Mouse (Mus musculus): Measurements from ENCODE around the gene Mal. TPM values are rescaled to one million over a fixed set of nuclear protein-coding genes. Genes with fewer than 3 reads are reported as not detected.
A peak's percentile ranks its signal among the peaks of the same experiment; 100 is the strongest.

The Mal gene
- polyA plus RNA-seq, 1 experiment from 2014 or later, result 49.8 TPM

- Histone ChIP-seq H3K9ac (replicated peaks; ENCODE audit: low read depth) (no peak overlapping the region), H3K27me3 (replicated peaks; ENCODE audit: insufficient read depth, low read length) (no peaks in the 10 kb centered on the region), H3K4me3 (ENCODE audit: low read depth, low read length) (no peak overlapping the region), H3K36me3 (ENCODE audit: insufficient read depth, low read length) (no peaks in the 10 kb centered on the region), H3K27ac (ENCODE audit: low read length) (no peak overlapping the region), H3K4me1 (ENCODE audit: insufficient read depth, low read depth, low read length) (peaks cover 10% of the 10 kb centered on the region; the same call in 1 of the 2 replicates), H3K9me3 (ENCODE audit: low read length) (no peaks in the 10 kb centered on the region), H3K4me2 (replicated peaks; ENCODE audit: low read depth, low read length) (no peak overlapping the region)
- DNase-seq (ENCODE audit: low spot score) (no peak), ATAC-seq (no peak)
- 66% methylated on average over 15 of the region's 15 CpGs for WGBS
- no peak for TF ChIP-seq EP300 (IDR thresholded peaks at IDR 0.05)
- TF ChIP-seq CTCF (IDR thresholded peaks at IDR 0.05), result no peak
Measured at GRCm38 (mm10) chr2:127590204-127590603, 66.3 kb downstream of the Mal start.

- ATAC-seq (no peak), DNase-seq (ENCODE audit: low spot score) (no peak)
- TF ChIP-seq EP300 (IDR thresholded peaks at IDR 0.05) (no peak), CTCF (IDR thresholded peaks at IDR 0.05) (no peak)
- no peak overlapping the region for H3K27ac ChIP-seq (ENCODE audit: low read length)
- no peaks in the 10 kb centered on the region for H3K9me3 ChIP-seq (ENCODE audit: low read length)
- H3K4me2 ChIP-seq (replicated peaks; ENCODE audit: low read depth, low read length), result no peak overlapping the region
- no peaks in the 10 kb centered on the region for H3K27me3 ChIP-seq (replicated peaks; ENCODE audit: insufficient read depth, low read length)
- peaks cover 10% of the 10 kb centered on the region; the same call in 1 of the 2 replicates for H3K4me1 ChIP-seq (ENCODE audit: insufficient read depth, low read depth, low read length)
- H3K9ac ChIP-seq (replicated peaks; ENCODE audit: low read depth), result no peak overlapping the region
- H3K36me3 ChIP-seq (ENCODE audit: insufficient read depth, low read length), result no peaks in the 10 kb centered on the region
- WGBS, result 86% methylated on average over 9 of the region's 9 CpGs
- H3K4me3 ChIP-seq (ENCODE audit: low read depth, low read length), result no peak overlapping the region
Measured at GRCm38 (mm10) chr2:127588897-127589296, 67.6 kb downstream of the Mal start.

GRCm38 (mm10) chr2:127587514-127587844 is 69.0 kb downstream of the Mal start:
- DNase-seq (ENCODE audit: low spot score) (no peak), ATAC-seq (no peak; the same call in 1 of the 2 replicates)
- peak overlapping the region; percentile 94 for H3K9ac ChIP-seq (replicated peaks; ENCODE audit: low read depth)
- H3K27me3 ChIP-seq (replicated peaks; ENCODE audit: insufficient read depth, low read length), result no peaks in the 10 kb centered on the region
- H3K4me3 ChIP-seq (ENCODE audit: low read depth, low read length), result peak overlapping the region; percentile 94
- TF ChIP-seq EP300 (IDR thresholded peaks at IDR 0.05), result no peak
- no peak for TF ChIP-seq CTCF (IDR thresholded peaks at IDR 0.05)
- no peaks in the 10 kb centered on the region for H3K9me3 ChIP-seq (ENCODE audit: low read length)
- H3K4me2 ChIP-seq (replicated peaks; ENCODE audit: low read depth, low read length), result peak overlapping the region; percentile 67
- peaks cover 10% of the 10 kb centered on the region; the same call in 1 of the 2 replicates for H3K4me1 ChIP-seq (ENCODE audit: insufficient read depth, low read depth, low read length)
- WGBS, result under 1% methylated on average over 22 of the region's 22 CpGs
- no peaks in the 10 kb centered on the region for H3K36me3 ChIP-seq (ENCODE audit: insufficient read depth, low read length)
- peak overlapping the region; percentile 91 for H3K27ac ChIP-seq (ENCODE audit: low read length)

GRCm38 (mm10) chr2:127586694-127587513 is 69.6 kb downstream of the Mal start, which contains the start of the genes Zfp661 and Mrps5:
TSS of gene Zfp661 (minus strand) at chr2:127587094.
TSS of gene Mrps5 (plus strand) at chr2:127587222.
- Histone ChIP-seq H3K27me3 (replicated peaks; ENCODE audit: insufficient read depth, low read length) (no peaks in the 10 kb centered on the region), H3K36me3 (ENCODE audit: insufficient read depth, low read length) (no peaks in the 10 kb centered on the region), H3K4me1 (ENCODE audit: insufficient read depth, low read depth, low read length) (peaks cover 10% of the 10 kb centered on the region; the same call in 1 of the 2 replicates), H3K4me2 (replicated peaks; ENCODE audit: low read depth, low read length) (peak within 1 kb of the TSS; percentile 67), H3K9me3 (ENCODE audit: low read length) (no peaks in the 10 kb centered on the region), H3K27ac (ENCODE audit: low read length) (peak within 1 kb of the TSS; percentile 91), H3K4me3 (ENCODE audit: low read depth, low read length) (peak within 1 kb of the TSS; percentile 94), H3K9ac (replicated peaks; ENCODE audit: low read depth) (peak within 1 kb of the TSS; percentile 94)
- 4% methylated on average over 39 of the region's 39 CpGs for WGBS
- TF ChIP-seq CTCF (IDR thresholded peaks at IDR 0.05) (no peak), EP300 (IDR thresholded peaks at IDR 0.05) (peak; percentile 52; the same call in 1 of the 2 replicates)
- DNase-seq (ENCODE audit: low spot score), result peak; percentile 75
- peak; percentile 81 for ATAC-seq

- no peaks in the 10 kb centered on the region for H3K27me3 ChIP-seq (replicated peaks; ENCODE audit: insufficient read depth, low read length)
- WGBS, result under 1% methylated on average over 24 of the region's 24 CpGs
- H3K4me1 ChIP-seq (ENCODE audit: insufficient read depth, low read depth, low read length), result peaks cover 10% of the 10 kb centered on the region; the same call in 1 of the 2 replicates
- peak overlapping the region; percentile 53 for H3K4me3 ChIP-seq (ENCODE audit: low read depth, low read length)
- no peaks in the 10 kb centered on the region for H3K36me3 ChIP-seq (ENCODE audit: insufficient read depth, low read length)
- TF ChIP-seq EP300 (IDR thresholded peaks at IDR 0.05), result no peak
- TF ChIP-seq CTCF (IDR thresholded peaks at IDR 0.05), result peak; percentile 37
- DNase-seq (ENCODE audit: low spot score) (peak; percentile 97), ATAC-seq (peak; percentile 91)
- peak overlapping the region; percentile 76 for H3K4me2 ChIP-seq (replicated peaks; ENCODE audit: low read depth, low read length)
- H3K9me3 ChIP-seq (ENCODE audit: low read length), result no peaks in the 10 kb centered on the region
- H3K27ac ChIP-seq (ENCODE audit: low read length), result no peak overlapping the region
- peak overlapping the region; percentile 30 for H3K9ac ChIP-seq (replicated peaks; ENCODE audit: low read depth)
Measured at GRCm38 (mm10) chr2:127584436-127584858, 72.0 kb downstream of the Mal start.

Other genes with a start within 250 kb of the Mal start
- 0.21 and 0.23 TPM in 2 replicates for gene Gpat2, start 231.5 kb downstream of the Mal start, polyA plus RNA-seq (2015; fragmentation: Nextera tagmentation; extraction: Ambion mirVana)
- 17.0 and 20.0 TPM in 2 replicates for gene Fahd2a, start 212.1 kb downstream of the Mal start, polyA plus RNA-seq (2015; fragmentation: Nextera tagmentation; extraction: Ambion mirVana)
- 0.63 and 1.1 TPM in 2 replicates for gene Kcnip3, start 134.6 kb downstream of the Mal start, polyA plus RNA-seq (2015; fragmentation: Nextera tagmentation; extraction: Ambion mirVana)
- gene Prom2, start 115.2 kb downstream of the Mal start, polyA plus RNA-seq (2015; fragmentation: Nextera tagmentation; extraction: Ambion mirVana), result 0.40 and 0.53 TPM in 2 replicates
- 2.0 and 2.1 TPM in 2 replicates for gene Zfp661, start 69.6 kb downstream of the Mal start, polyA plus RNA-seq (2015; fragmentation: Nextera tagmentation; extraction: Ambion mirVana)
- 64.1 and 70.1 TPM in 2 replicates for gene Mrps5, start 69.5 kb downstream of the Mal start, polyA plus RNA-seq (2015; fragmentation: Nextera tagmentation; extraction: Ambion mirVana)
- 4.1 and 5.8 TPM in 2 replicates for gene Mall, start 73.2 kb upstream of the Mal start, polyA plus RNA-seq (2015; fragmentation: Nextera tagmentation; extraction: Ambion mirVana)
- 21.5 and 22.6 TPM in 2 replicates for gene Nphp1, start 132.2 kb upstream of the Mal start, polyA plus RNA-seq (2015; fragmentation: Nextera tagmentation; extraction: Ambion mirVana)
- gene Mtln, start 135.8 kb upstream of the Mal start, polyA plus RNA-seq (2015; fragmentation: Nextera tagmentation; extraction: Ambion mirVana), result 40.4 and 42.7 TPM in 2 replicates
- gene Bub1, start 175.2 kb upstream of the Mal start, polyA plus RNA-seq (2015; fragmentation: Nextera tagmentation; extraction: Ambion mirVana), result 1.4 and 2.6 TPM in 2 replicates
- gene Acoxl, start 182.2 kb upstream of the Mal start, polyA plus RNA-seq (2015; fragmentation: Nextera tagmentation; extraction: Ambion mirVana), result 16.1 and 17.0 TPM in 2 replicates

Data from lung, postnatal 0 days (tissue).